Mouse (Mus musculus) brain, embryonic 14.5 days (tissue): ENCODE measurements at regions not wholly inside any gene's neighbourhood (a gene's known extent, or its start where the extent isn't known, plus 50 kb on each side); places are given as distances from the start of the nearest gene placed in this dataset.

Experiments used
- CTCF ChIP-seq: fragments of 200-500 bp; IDR thresholded peaks from 2 replicates; pipeline ENCODE4 v1.5.1; 2012; ENCODE audit warnings: inconsistent platforms, mild to moderate bottlenecking, moderate library complexity, borderline replicate concordance; ENCODE audit not compliant: insufficient read depth, insufficient read length; ENCODE audit errors: extremely low read depth
- POLR2A ChIP-seq: fragments of 200-500 bp; IDR thresholded peaks from 2 replicates; pipeline ENCODE4 v1.6.1; 2012; ENCODE audit warnings: mild to moderate bottlenecking, inconsistent platforms, borderline replicate concordance; ENCODE audit not compliant: poor library complexity, insufficient read depth, insufficient read length, severe bottlenecking; ENCODE audit errors: extremely low read depth

- TF ChIP-seq CTCF (no peak), POLR2A (no peak)
Observed at GRCm38 (mm10) chr7:79540246-79540645, 74.1 kb upstream of the Polg start.
